Mouse (Mus musculus) c-Kit-positive CD71-positive TER-119-negative erythroid progenitor cells, embryonic 14.5 days (primary cell): Measurements from ENCODE around the gene Tmem252.

Experiments
- DNase-seq: peaks from one replicate; pipeline ENCODE4 v3.0.0-alpha.2; 2013; ENCODE audit warnings: low read depth

The Tmem252 gene

GRCm38 (mm10) chr19:24724362-24724761 is 50.6 kb downstream of the Tmem252 start:
- no peak for DNase-seq

- DNase-seq: no peak
These were observed 56.9 kb downstream of the Tmem252 start for GRCm38 (mm10) chr19:24730661-24731060.
